21 mouse cellular contexts compared by ENCODE assay signal in genomic region chr7:30044354-30044753, GRCm38 (mm10). TPM values are rescaled to one million over a fixed set of nuclear protein-coding genes. Genes with fewer than 3 reads are reported as not detected.
DNase-seq lines count a peak whose midpoint lies in the region; ATAC-seq and TF ChIP-seq lines count a peak whose summit lies in the region.
"Had no signal": no experiment of that assay in that cellular context is flagged by ENCODE, and none has a peak within 500 bp of the region (broad histone marks: within the 10 kb centered on the region; RNA-seq: fewer than 3 reads in every experiment).

No protein-coding gene starts in this region.

- no peak overlapping the region for H3K4me3 ChIP-seq in kidney, embryonic 16.5 days (ENCODE audit: low read length)
- peak overlapping the region in 1 of 3 experiments; percentile 8 for H3K4me3 ChIP-seq in CH12.LX (replicated peaks in 1 of 3; ENCODE audit: low read depth in 2 of 3, low read length in 2 of 3, poor library complexity in 1 of 3)
- H3K4me3 ChIP-seq: forebrain, embryonic 13.5 days; gastrocnemius, adult 2 months; heart, embryonic 10.5 days had no signal

- dilution Hi-C loops in CH12.LX (cut with MboI; ENCODE audit: extremely low pct_ligation_motif_present, extremely low pct_unique_long_range_greater_than_20kb, low sequenced_read_pairs), result no loop called here

- no peak for TF ChIP-seq CTCF in CH12.LX (conservative IDR thresholded peaks at IDR 0.05 in 1 of 2, IDR thresholded peaks at IDR 0.05 in 1 of 2; ENCODE audit: low read depth in 2 of 2, low read length in 2 of 2)

- 0 out of 2 replicates have a peak, but pooled peaks cover 4% of the 10 kb centered on the region for H3K4me1 ChIP-seq in kidney, embryonic 16.5 days (ENCODE audit: insufficient read depth, low read length)
- peaks cover 0 to 5% of the 10 kb centered on the region in 2 experiments; a peak in 3 of 4 replicates for H3K4me1 ChIP-seq in CH12.LX (ENCODE audit: control insufficient read depth in 1 of 2, insufficient read depth in 2 of 2)
- H3K4me1 ChIP-seq: forebrain, embryonic 13.5 days had no signal

- ATAC-seq in kidney, embryonic 16.5 days (ENCODE audit: low FRiP score, low TSS enrichment), result peak; percentile 89; the same call in 1 of the 2 replicates
- ATAC-seq in hematopoietic stem cell, adult 5-6 weeks (replicated peaks in 1 of 2; ENCODE audit: insufficient read depth in 1 of 2, low FRiP score in 2 of 2, low TSS enrichment in 1 of 2, low read depth in 1 of 2, poor library complexity in 2 of 2, severe bottlenecking in 2 of 2), result peak; percentile 27 to 56; a peak in 2 of 4 replicates
- ATAC-seq: CD4-positive, CD25-positive, alpha-beta regulatory T cell, adult 4 months; forebrain, embryonic 13.5 days; forebrain, postnatal 0 days had no signal

- no peak for TF ChIP-seq POLR2A in CH12.LX (IDR thresholded peaks at IDR 0.05; ENCODE audit: low read depth, low read length)

- H3K9ac ChIP-seq in kidney, embryonic 16.5 days (replicated peaks; ENCODE audit: low read length), result no peak overlapping the region
- H3K9ac ChIP-seq in CH12.LX (ENCODE audit: insufficient read depth, low read depth), result no peak overlapping the region
- H3K9ac ChIP-seq: forebrain, embryonic 13.5 days; forebrain, postnatal 0 days; hindbrain, embryonic 14.5 days had no signal

- no peak overlapping the region for H3K27ac ChIP-seq in kidney, embryonic 16.5 days (ENCODE audit: low read length)
- no peak overlapping the region for H3K27ac ChIP-seq in CH12.LX (ENCODE audit: insufficient read depth, low read depth)
- H3K27ac ChIP-seq: forebrain, embryonic 13.5 days; gastrocnemius, adult 2 months; heart, embryonic 10.5 days; hindbrain, embryonic 14.5 days had no signal

- WGBS in kidney, embryonic 16.5 days, result 24% methylated on average over 9 of the region's 9 CpGs

- DNase-seq in kidney, adult 11 months, result no peak
- DNase-seq in CH12.LX (ENCODE audit: extremely low read depth), result peak; percentile 17
- DNase-seq in splenic B cell, adult 2 months (ENCODE audit: low read depth, low spot score), result peak; percentile 64
- no peak for DNase-seq in adrenal gland, postnatal 10 days
- DNase-seq in thymus, postnatal 14 days, result no peak
- DNase-seq: adrenal gland, postnatal 14 days; cerebellum, adult 11-12 months; cerebellum, adult 9-10 months; cerebellum, postnatal 25 days; forebrain, postnatal 0 days; gastrocnemius, adult 2 months; gastrocnemius, postnatal 25 days; heart, adult 11 months; heart, postnatal 10 days; heart, postnatal 4 days had no signal

- H3K36me3 ChIP-seq in kidney, embryonic 16.5 days (ENCODE audit: insufficient read depth, low read length), result peaks cover 2% of the 10 kb centered on the region; the same call in 1 of the 2 replicates
- peaks cover 0 to 2% of the 10 kb centered on the region in 2 experiments for H3K36me3 ChIP-seq in CH12.LX (replicated peaks in 1 of 2; ENCODE audit: control insufficient read depth in 1 of 2, insufficient read depth in 1 of 2, low read length in 1 of 2)
- no peaks in the 10 kb centered on the region for H3K36me3 ChIP-seq in splenic B cell, adult 2 months (ENCODE audit: control insufficient read depth, insufficient read depth, low read length, poor library complexity, severe bottlenecking)
- H3K36me3 ChIP-seq: heart, embryonic 10.5 days had no signal

- no peak for TF ChIP-seq RAD21 in CH12.LX (IDR thresholded peaks at IDR 0.05; ENCODE audit: low read depth, low read length)

- H3K9me3 ChIP-seq in kidney, embryonic 16.5 days (ENCODE audit: low read length), result no peaks in the 10 kb centered on the region
- H3K9me3 ChIP-seq in CH12.LX (replicated peaks; ENCODE audit: low read length), result no peaks in the 10 kb centered on the region
- H3K9me3 ChIP-seq: forebrain, embryonic 13.5 days; heart, embryonic 10.5 days had no signal

- no peak overlapping the region; the same call in 1 of the 2 replicates for H3K4me2 ChIP-seq in kidney, embryonic 16.5 days (replicated peaks; ENCODE audit: low read depth, low read length)
- no peak overlapping the region for H3K4me2 ChIP-seq in CH12.LX (ENCODE audit: insufficient read depth, low read depth, poor library complexity, severe bottlenecking)
- H3K4me2 ChIP-seq: forebrain, embryonic 13.5 days; hindbrain, embryonic 14.5 days had no signal

- no peaks in the 10 kb centered on the region for H3K79me2 ChIP-seq in CH12.LX (replicated peaks; ENCODE audit: control insufficient read depth, extremely low read depth, insufficient read depth, poor library complexity, severe bottlenecking)

- in situ Hi-C loops in CH12.LX (cut with MboI; ENCODE audit: low pct_ligation_motif_present, low pct_unique_long_range_greater_than_20kb, low sequenced_read_pairs), result no loop called here

- no peaks in the 10 kb centered on the region for H3K27me3 ChIP-seq in kidney, embryonic 16.5 days (ENCODE audit: insufficient read depth, low read length)
- no peaks in the 10 kb centered on the region for H3K27me3 ChIP-seq in CH12.LX (replicated peaks)
- H3K27me3 ChIP-seq in splenic B cell, adult 2 months (ENCODE audit: control insufficient read depth, insufficient read depth, low read length, poor library complexity, severe bottlenecking), result no peaks in the 10 kb centered on the region
- H3K27me3 ChIP-seq: forebrain, embryonic 13.5 days had no signal

- no peak for TF ChIP-seq EP300 in CH12.LX (IDR thresholded peaks at IDR 0.05; ENCODE audit: low read length)

TF ChIP-seq in CH12.LX, 34 proteins besides CTCF, POLR2A, EP300 and RAD21:
- TF ChIP-seq ZC3H11A (IDR thresholded peaks at IDR 0.05; ENCODE audit: low read depth, low read length) (no peak), E2F4 (IDR thresholded peaks at IDR 0.05; ENCODE audit: insufficient replicate concordance, low read depth, low read length) (no peak), MYC (IDR thresholded peaks at IDR 0.05; ENCODE audit: low read depth, low read length) (no peak), ELF1 (IDR thresholded peaks at IDR 0.05; ENCODE audit: low read depth, low read length) (no peak), SMC3 (IDR thresholded peaks at IDR 0.05; ENCODE audit: low read depth, low read length) (no peak), MXI1 (IDR thresholded peaks at IDR 0.05; ENCODE audit: low read depth, low read length) (no peak), POLR2AphosphoS2 (IDR thresholded peaks at IDR 0.05; ENCODE audit: low read depth, low read length) (no peak), BHLHE40 (IDR thresholded peaks at IDR 0.05; ENCODE audit: low read depth, low read length) (peak; percentile 67), CHD1 (IDR thresholded peaks at IDR 0.05; ENCODE audit: low read depth, low read length) (no peak)

RNA-seq across cellular contexts. Expression of gene Zfp14, which starts 6.8 kb away (rescaled TPM):
- polyA plus RNA-seq in kidney, embryonic 16.5 days (2015; fragmentation: Nextera tagmentation; extraction: Ambion mirVana), result 4.1 TPM in 2 replicates
- total RNA-seq in CH12.LX (2012; rRNA removed) (0.34 TPM in 2 replicates), CH12.LX (2014; rRNA removed) (0.34 and 0.96 TPM in 2 replicates)
- polyA plus RNA-seq in CH12.LX (2012; ENCODE audit: insufficient read length, low read depth), result 0.31 and 0.54 TPM in 2 replicates
- 3.5 and 4.3 TPM in 2 replicates for total RNA-seq in hematopoietic stem cell, adult 5-6 weeks (2017)
- total RNA-seq in adrenal gland, postnatal 10 days (2021), result 1 to 10 TPM; 2.3 to 2.8 TPM

RNA-seq across cellular contexts. Expression of gene Zfp82, which starts 28.3 kb away (rescaled TPM):
- 5.8 and 6.6 TPM in 2 replicates for polyA plus RNA-seq in kidney, embryonic 16.5 days (2015; fragmentation: Nextera tagmentation; extraction: Ambion mirVana)
- total RNA-seq in CH12.LX (2012; rRNA removed) (6.9 and 7.0 TPM in 2 replicates), CH12.LX (2014; rRNA removed) (7.1 TPM in 2 replicates)
- polyA plus RNA-seq in CH12.LX (2012; ENCODE audit: insufficient read length, low read depth), result 4.5 and 4.9 TPM in 2 replicates
- total RNA-seq in hematopoietic stem cell, adult 5-6 weeks (2017), result 4.4 and 6.6 TPM in 2 replicates
- 1 to 10 TPM; 1.4 to 2.2 TPM for total RNA-seq in adrenal gland, postnatal 10 days (2021)
- total RNA-seq: adrenal gland, postnatal 14 days had no signal

RNA-seq across cellular contexts. Expression of gene Gm26920, which starts 45.9 kb away (rescaled TPM):
- polyA plus RNA-seq in kidney, embryonic 16.5 days (2015; fragmentation: Nextera tagmentation; extraction: Ambion mirVana), result 1.6 and 2.1 TPM in 2 replicates
- 0.50 TPM in 1 of 2 replicates, not detected in the other for total RNA-seq in CH12.LX (2012; rRNA removed)
- not detected in 2 replicates for total RNA-seq in CH12.LX (2014; rRNA removed)
- 1.1 TPM in 1 of 2 replicates, not detected in the other for polyA plus RNA-seq in CH12.LX (2012; ENCODE audit: insufficient read length, low read depth)
- total RNA-seq in hematopoietic stem cell, adult 5-6 weeks (2017), result not detected in 2 replicates
- total RNA-seq in adrenal gland, postnatal 10 days (2021), result under 1 TPM; 0.63 to 0.73 TPM
- total RNA-seq: gastrocnemius, postnatal 25 days had no signal

RNA-seq across cellular contexts. Expression of gene Zfp566, which starts 46.0 kb away (rescaled TPM):
- 12.5 and 13.6 TPM in 2 replicates for polyA plus RNA-seq in kidney, embryonic 16.5 days (2015; fragmentation: Nextera tagmentation; extraction: Ambion mirVana)
- total RNA-seq in CH12.LX (2012; rRNA removed), result 5.5 and 6.5 TPM in 2 replicates
- 3.5 and 4.9 TPM in 2 replicates for total RNA-seq in CH12.LX (2014; rRNA removed)
- polyA plus RNA-seq in CH12.LX (2012; ENCODE audit: insufficient read length, low read depth), result 9.1 TPM in 2 replicates
- 7.3 and 8.1 TPM in 2 replicates for total RNA-seq in hematopoietic stem cell, adult 5-6 weeks (2017)
- total RNA-seq in adrenal gland, postnatal 10 days (2021), result 1 to 10 TPM; 1.8 to 2.2 TPM

RNA-seq across cellular contexts. Expression of gene Zfp260, which starts 50.2 kb away (rescaled TPM):
- polyA plus RNA-seq in kidney, embryonic 16.5 days (2015; fragmentation: Nextera tagmentation; extraction: Ambion mirVana), result 112 and 116 TPM in 2 replicates
- total RNA-seq in CH12.LX (2012; rRNA removed) (11.1 and 11.4 TPM in 2 replicates), CH12.LX (2014; rRNA removed) (18.1 and 19.6 TPM in 2 replicates)
- polyA plus RNA-seq in CH12.LX (2012; ENCODE audit: insufficient read length, low read depth), result 11.5 and 13.7 TPM in 2 replicates
- 55.7 and 56.5 TPM in 2 replicates for total RNA-seq in hematopoietic stem cell, adult 5-6 weeks (2017)
- 10 to 100 TPM; 42.0 to 44.7 TPM for total RNA-seq in adrenal gland, postnatal 10 days (2021)

Comparison
In these comparisons a context has a peak if more than half of its experiments do, and no peak if none do; other contexts are left out.
1. DNase-seq: peak in CH12.LX (single experiment) and splenic B cell, adult 2 months (single experiment); none in kidney, adult 11 months (single experiment), adrenal gland, postnatal 10 days (single experiment) and thymus, postnatal 14 days (single experiment).